Mouse (Mus musculus) G1E (cell line): ENCODE results near the gene Cacnb1. TPM values are rescaled to one million over a fixed set of nuclear protein-coding genes. Genes with fewer than 3 reads are reported as not detected.

Source experiments
- ATAC-seq: 2 replicates; pipeline ENCODE4 v1.8.0; 2016; ENCODE audit warnings: mild to moderate bottlenecking; ENCODE audit not compliant: insufficient number of reproducible peaks, poor library complexity, low FRiP score, severe bottlenecking; ENCODE audit errors: extremely low read depth
- DNase-seq: peaks from one replicate; pipeline ENCODE4 v3.0.0; 2012; ENCODE audit warnings: low spot score
- H3K27me3 ChIP-seq: 2 replicates; pipeline ENCODE4 v1.6.1; 2012; ENCODE audit warnings: mild to moderate bottlenecking, low read length, inconsistent platforms; ENCODE audit not compliant: insufficient read depth
- H3K36me3 ChIP-seq: replicated peaks from 2 replicates; pipeline ENCODE3; 2012; ENCODE audit warnings: mild to moderate bottlenecking, inconsistent platforms
- H3K4me1 ChIP-seq: 2 replicates; pipeline ENCODE4 v1.6.1; 2012; ENCODE audit warnings: low read depth, low read length, inconsistent platforms, mixed read lengths; ENCODE audit not compliant: insufficient read depth
- H3K4me3 ChIP-seq: 2 replicates; pipeline ENCODE4 v1.5.1; 2012; ENCODE audit warnings: low read depth, mild to moderate bottlenecking, inconsistent platforms, low read length, moderate library complexity, mixed read lengths
- H3K9me3 ChIP-seq: replicated peaks from 2 replicates; pipeline ENCODE4 v1.6.1; 2012; ENCODE audit warnings: inconsistent platforms
- CTCF ChIP-seq: IDR thresholded peaks from 2 replicates; pipeline ENCODE4 v1.5.1; 2012; ENCODE audit warnings: low read depth, low read length, inconsistent platforms, mixed read lengths
- GATA1 ChIP-seq: IDR thresholded peaks from 2 replicates; pipeline ENCODE4 v1.6.1; 2012; ENCODE audit warnings: borderline replicate concordance, low read length, inconsistent platforms, mixed read lengths
- GATA2 ChIP-seq: IDR thresholded peaks from 2 replicates; pipeline ENCODE4 v1.6.1; 2012; ENCODE audit warnings: low read depth, low read length, inconsistent platforms, borderline replicate concordance
- POLR2AphosphoS5 ChIP-seq: IDR thresholded peaks from 2 replicates; pipeline ENCODE4 v1.6.1; 2012; ENCODE audit warnings: low read depth, low read length, inconsistent platforms; ENCODE audit not compliant: insufficient replicate concordance
- TAL1 ChIP-seq: conservative IDR thresholded peaks from 2 replicates; pipeline ENCODE4 v1.6.1; 2012; ENCODE audit warnings: low read depth, low read length, inconsistent platforms, mixed read lengths
- polyA plus RNA-seq: library from polyadenylated mRNA; stranded (reverse); fragments of >175 nt; gene quantifications from 2 replicates; pipeline ENCODE4 v1.2.3, GENCODE M21; 2012
- total RNA-seq, 2 experiments: library from RNA; stranded (forward) in 1 of 2; stranded (reverse) in 1 of 2; fragments of 200-1000 nt in 1 of 2; fragments of >200 nt in 1 of 2; fragmentation: Nextera tagmentation in 1 of 2; gene quantifications; 2 replicates each; pipeline ENCODE4 v1.2.3; 2014 to 2017

Cacnb1 gene
- total and polyA plus RNA-seq, 3 experiments, result 0.05 to 1.4 (median 0.61) TPM

DNA sequence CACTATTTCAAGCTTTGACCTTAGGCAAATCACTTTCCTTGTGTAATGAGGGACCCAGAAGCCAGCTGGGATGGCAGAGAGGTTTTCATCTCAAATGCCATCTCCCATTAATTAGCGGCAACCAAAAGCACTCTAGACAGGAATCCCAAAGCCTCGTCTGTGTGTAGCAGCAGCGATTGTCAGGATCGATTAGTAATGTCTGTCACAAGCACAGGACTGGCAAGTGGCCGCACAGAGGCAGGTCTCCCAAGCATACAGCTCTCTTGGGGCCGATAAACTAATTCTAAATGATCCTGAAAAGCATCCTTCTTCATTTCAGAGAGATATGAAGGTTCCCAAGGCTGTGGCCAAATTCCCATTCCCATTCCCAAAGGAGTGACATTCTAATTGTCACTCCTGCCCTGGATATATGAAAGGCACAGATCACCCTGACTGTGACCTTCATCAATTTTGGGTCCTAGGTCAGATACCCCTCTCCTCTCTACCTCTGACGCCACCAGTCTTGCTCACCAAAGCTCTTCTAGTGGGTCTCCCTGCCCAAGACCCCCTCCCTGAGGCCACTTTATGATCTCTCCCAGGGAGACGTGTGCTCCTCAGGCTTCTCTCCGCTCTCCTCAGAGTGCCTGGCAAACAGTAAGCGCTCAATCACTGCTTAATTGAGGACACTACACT, 42.9 kb downstream of the Cacnb1 start:
- TF ChIP-seq GATA2 (no peak), TAL1 (no peak), GATA1 (no peak), POLR2AphosphoS5 (no peak), CTCF (no peak)
- no peak for ATAC-seq

DNA sequence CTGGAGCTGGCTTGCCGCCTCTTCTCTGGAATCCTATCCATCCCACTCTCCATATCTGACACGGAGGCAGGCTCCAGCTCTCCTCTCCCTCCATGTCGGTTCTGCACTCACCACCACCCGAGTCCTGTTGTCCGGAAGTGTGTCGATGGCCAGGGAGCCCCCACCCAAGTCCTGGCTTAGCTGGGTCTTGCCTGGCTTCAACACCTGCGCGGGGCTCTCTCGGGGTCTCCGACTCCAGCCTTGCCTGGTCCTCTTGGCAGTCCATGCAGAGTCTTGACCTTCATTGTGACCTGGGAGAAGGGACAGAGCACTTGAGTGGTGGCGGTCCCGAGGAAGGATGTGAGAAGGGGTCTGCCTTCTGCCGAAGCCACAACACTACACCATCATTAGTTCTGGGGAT, 44.4 kb downstream of the Cacnb1 start:
- Histone ChIP-seq H3K9me3 (no peaks in the 10 kb centered on the region), H3K36me3 (peaks cover 43% of the 10 kb centered on the region), H3K4me1 (no peaks in the 10 kb centered on the region), H3K27me3 (peaks cover 49% of the 10 kb centered on the region; the same call in 1 of the 2 replicates), H3K4me3 (no peak overlapping the region)
- no peak for ATAC-seq
- no peak for DNase-seq
- TF ChIP-seq GATA1 (no peak), CTCF (no peak), POLR2AphosphoS5 (no peak), TAL1 (no peak), GATA2 (no peak)

More for the DNA sequence above, 42.9 kb downstream of the Cacnb1 start:
- H3K4me1 ChIP-seq, result peaks cover 4% of the 10 kb centered on the region; the same call in 1 of the 2 replicates
- peaks cover 49% of the 10 kb centered on the region; the same call in 1 of the 2 replicates for H3K27me3 ChIP-seq
- H3K9me3 ChIP-seq, result no peaks in the 10 kb centered on the region
- no peak overlapping the region for H3K4me3 ChIP-seq
- no peak for DNase-seq
- peaks cover 34% of the 10 kb centered on the region for H3K36me3 ChIP-seq

DNA sequence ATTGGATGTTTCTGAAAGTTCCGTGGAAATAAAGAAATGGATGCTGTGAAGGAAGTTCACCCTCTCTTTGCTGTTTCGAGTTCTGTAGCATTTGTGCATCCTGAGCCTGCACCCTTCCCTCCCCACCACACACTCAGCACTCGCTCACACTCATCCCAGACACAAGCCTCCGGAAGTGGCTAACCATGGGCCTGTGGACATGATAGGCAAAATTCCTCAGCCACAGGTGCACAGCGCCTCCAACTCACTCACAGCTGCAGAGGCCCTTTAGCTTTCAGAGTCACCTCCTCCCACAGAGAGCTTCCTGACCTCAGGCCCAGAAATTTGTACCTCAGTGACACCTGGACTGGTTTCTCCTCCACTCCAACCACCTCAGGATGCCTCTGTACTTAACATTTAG, 45.0 kb downstream of the Cacnb1 start:
- H3K27me3 ChIP-seq, result peaks cover 48% of the 10 kb centered on the region; the same call in 1 of the 2 replicates
- peaks cover 49% of the 10 kb centered on the region for H3K36me3 ChIP-seq
- H3K4me1 ChIP-seq, result no peaks in the 10 kb centered on the region
- H3K9me3 ChIP-seq, result no peaks in the 10 kb centered on the region
- DNase-seq (no peak), ATAC-seq (no peak)
- TF ChIP-seq GATA1 (no peak), CTCF (no peak), TAL1 (no peak), POLR2AphosphoS5 (no peak), GATA2 (no peak)
- H3K4me3 ChIP-seq, result no peak overlapping the region

DNA sequence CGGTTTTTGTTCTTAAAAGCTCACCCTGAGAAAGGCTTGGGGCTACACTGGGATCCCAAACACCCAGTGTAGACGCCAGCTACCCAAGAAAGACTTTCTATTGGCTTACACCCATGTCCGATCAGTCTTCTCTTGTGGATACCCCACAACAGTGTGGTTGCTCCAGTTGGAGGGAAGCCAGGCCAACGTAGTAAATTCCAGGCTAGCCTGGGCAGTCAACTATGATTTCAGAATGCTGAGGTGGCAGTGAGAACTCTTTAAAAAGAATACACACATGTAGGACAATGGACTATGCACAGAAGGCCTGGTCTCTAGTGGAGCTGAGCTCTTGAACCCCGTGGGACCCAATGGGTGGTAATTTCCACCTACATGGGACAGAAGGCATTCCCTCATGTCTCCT, 48.1 kb downstream of the Cacnb1 start:
- Histone ChIP-seq H3K9me3 (no peaks in the 10 kb centered on the region), H3K36me3 (peaks cover 61% of the 10 kb centered on the region), H3K4me1 (peaks cover 3% of the 10 kb centered on the region; the same call in 1 of the 2 replicates), H3K4me3 (no peak overlapping the region), H3K27me3 (peaks cover 40% of the 10 kb centered on the region; the same call in 1 of the 2 replicates)
- TF ChIP-seq TAL1, result no peak
- no peak for TF ChIP-seq POLR2AphosphoS5
- no peak for TF ChIP-seq GATA1
- no peak for TF ChIP-seq CTCF
- TF ChIP-seq GATA2, result no peak
- DNase-seq (no peak), ATAC-seq (no peak)

DNA sequence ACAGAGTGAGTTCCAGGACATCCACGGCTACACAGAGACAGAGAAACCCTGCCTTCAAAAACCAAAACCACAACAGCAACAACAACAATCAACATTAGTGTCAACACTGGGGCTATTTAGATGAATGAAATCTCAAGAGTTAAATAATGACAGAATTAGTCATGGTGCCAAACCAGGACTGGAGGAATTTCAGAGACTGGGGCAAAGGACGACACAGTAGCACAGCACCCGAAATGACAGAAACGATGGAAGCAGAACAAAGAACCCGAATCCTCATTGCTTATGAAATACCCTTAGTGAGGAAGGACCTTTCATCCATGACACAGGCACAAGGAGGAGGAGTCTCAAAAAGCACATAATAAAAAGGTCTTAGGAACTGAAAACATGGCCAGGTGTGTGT, 48.7 kb downstream of the Cacnb1 start:
- Histone ChIP-seq H3K4me1 (peaks cover 3% of the 10 kb centered on the region; the same call in 1 of the 2 replicates), H3K9me3 (no peaks in the 10 kb centered on the region), H3K36me3 (peaks cover 61% of the 10 kb centered on the region), H3K27me3 (peaks cover 34% of the 10 kb centered on the region; the same call in 1 of the 2 replicates), H3K4me3 (no peak overlapping the region)
- no peak for TF ChIP-seq GATA1
- no peak for TF ChIP-seq TAL1
- TF ChIP-seq CTCF, result no peak
- TF ChIP-seq POLR2AphosphoS5, result no peak
- TF ChIP-seq GATA2, result no peak
- no peak for DNase-seq
- ATAC-seq, result no peak

DNA sequence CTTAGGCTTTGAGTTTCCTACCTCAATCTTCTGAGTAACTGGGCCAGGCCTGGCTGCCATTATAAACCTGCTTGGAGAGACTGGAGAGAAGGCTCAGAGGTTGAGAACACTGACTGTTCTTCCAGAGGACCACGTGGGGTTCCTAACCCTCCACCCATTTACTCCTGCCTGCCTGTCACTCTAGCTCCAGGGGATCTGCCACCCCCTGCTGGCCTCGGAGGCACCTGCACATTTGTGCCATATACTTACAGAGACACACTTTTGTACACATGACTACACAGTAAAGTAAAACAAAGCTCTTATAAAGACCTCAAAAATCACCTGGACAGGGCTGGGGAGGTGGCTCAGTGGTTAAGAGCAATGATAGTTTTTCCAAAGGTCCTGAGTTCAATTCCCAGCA, 50.4 kb downstream of the Cacnb1 start:
- ATAC-seq, result no peak
- H3K9me3 ChIP-seq, result no peaks in the 10 kb centered on the region
- H3K4me1 ChIP-seq, result peaks cover 3% of the 10 kb centered on the region; the same call in 1 of the 2 replicates
- peaks cover 47% of the 10 kb centered on the region for H3K36me3 ChIP-seq
- peaks cover 23% of the 10 kb centered on the region; the same call in 1 of the 2 replicates for H3K27me3 ChIP-seq
- no peak for DNase-seq
- TF ChIP-seq CTCF (no peak), TAL1 (no peak), GATA2 (no peak), GATA1 (no peak), POLR2AphosphoS5 (no peak)
- no peak overlapping the region for H3K4me3 ChIP-seq
